Mouse (Mus musculus) lung, embryonic 14.5 days (tissue): ENCODE measurements around the gene Iqca. TPM values are rescaled to one million over a fixed set of nuclear protein-coding genes. Genes with fewer than 3 reads are reported as not detected.

Experiments used
- ATAC-seq: fragments of 200-750 bp; cut with Nextera tagmentation; 2 replicates; pipeline ENCODE4 v1.8.0; 2017; ENCODE audit warnings: mild to moderate bottlenecking, moderate TSS enrichment, moderate library complexity; ENCODE audit not compliant: insufficient read depth
- DNase-seq: peaks from one replicate; pipeline ENCODE4 v3.0.0-alpha.2; 2015
- H3K27ac ChIP-seq: fragments of 300-500 bp; sonication (generic); 2 replicates; pipeline ENCODE4 v1.5.1; 2014; ENCODE audit warnings: low read depth, mild to moderate bottlenecking, moderate library complexity
- H3K27me3 ChIP-seq: fragments of 300-500 bp; sonication (generic); 2 replicates; pipeline ENCODE4 v1.6.1; 2014; ENCODE audit warnings: low read length, control low read depth; ENCODE audit not compliant: insufficient read depth
- H3K36me3 ChIP-seq: fragments of 300-500 bp; sonication (generic); 2 replicates; pipeline ENCODE4 v1.6.1; 2014; ENCODE audit warnings: control low read depth; ENCODE audit not compliant: insufficient read depth
- H3K4me1 ChIP-seq: fragments of 300-500 bp; sonication (generic); 2 replicates; pipeline ENCODE4 v1.6.1; 2014; ENCODE audit warnings: antibody characterized with exemption, control low read depth; ENCODE audit not compliant: insufficient read depth
- H3K4me2 ChIP-seq: fragments of 300-500 bp; sonication (generic); 2 replicates; pipeline ENCODE4 v1.6.1; 2014; ENCODE audit warnings: mild to moderate bottlenecking
- H3K4me3 ChIP-seq: fragments of 300-500 bp; sonication (generic); 2 replicates; pipeline ENCODE4 v1.5.1; 2014; ENCODE audit warnings: low read depth, low read length
- H3K9ac ChIP-seq: fragments of 300-500 bp; sonication (generic); 2 replicates; pipeline ENCODE4 v1.6.1; 2014
- H3K9me3 ChIP-seq: fragments of 300-500 bp; sonication (generic); 2 replicates; pipeline ENCODE4 v1.6.1; 2016; ENCODE audit warnings: low read depth, low read length, control low read depth
- CTCF ChIP-seq: IDR thresholded peaks from 2 replicates; pipeline ENCODE4 v1.5.1; 2016; ENCODE audit warnings: antibody characterized with exemption, low read depth
- WGBS: fragments of 180-500 bp; shearing (Covaris S2); extraction: QIAGEN DNeasy Blood & Tissue Kit; methylation state at CpG from one replicate; pipeline ENCODE4 v1.1.7; 2014; 5-methylcytosine and 5-hydroxymethylcytosine counted together
- polyA plus RNA-seq: library from polyadenylated mRNA; unstranded; fragments of >200 nt; fragmentation: Nextera tagmentation; extraction: Ambion mirVana; gene quantifications from 2 replicates; pipeline ENCODE4 v1.2.1, GENCODE M21; 2014

Gene Iqca
- polyA plus RNA-seq, 1 experiment from 2014 or later, result 0.11 TPM

GRCm38 (mm10) chr1:90164319-90164718 is 11.1 kb upstream of the Iqca start:
- no peak overlapping the region for H3K4me2 ChIP-seq
- no peak overlapping the region for H3K27ac ChIP-seq
- H3K4me1 ChIP-seq, result no peaks in the 10 kb centered on the region
- 41% methylated on average over 3 of the region's 3 CpGs for WGBS
- DNase-seq (no peak), ATAC-seq (no peak)
- no peaks in the 10 kb centered on the region for H3K36me3 ChIP-seq
- H3K9ac ChIP-seq, result no peak overlapping the region
- no peak overlapping the region for H3K4me3 ChIP-seq
- no peaks in the 10 kb centered on the region for H3K27me3 ChIP-seq
- TF ChIP-seq CTCF, result no peak
- H3K9me3 ChIP-seq, result no peaks in the 10 kb centered on the region

GRCm38 (mm10) chr1:90163161-90163560 is 10.0 kb upstream of the Iqca start:
- Histone ChIP-seq H3K9ac (no peak overlapping the region), H3K27me3 (no peaks in the 10 kb centered on the region), H3K36me3 (no peaks in the 10 kb centered on the region), H3K27ac (no peak overlapping the region), H3K4me2 (no peak overlapping the region), H3K9me3 (no peaks in the 10 kb centered on the region), H3K4me1 (no peaks in the 10 kb centered on the region), H3K4me3 (no peak overlapping the region)
- no peak for TF ChIP-seq CTCF
- ATAC-seq, result no peak
- 71% methylated on average over 7 of the region's 7 CpGs for WGBS
- no peak for DNase-seq

- peak; percentile 41 for ATAC-seq
- Histone ChIP-seq H3K9ac (no peak overlapping the region), H3K27ac (no peak overlapping the region), H3K9me3 (no peaks in the 10 kb centered on the region), H3K4me3 (no peak overlapping the region), H3K27me3 (no peaks in the 10 kb centered on the region), H3K4me2 (no peak overlapping the region), H3K4me1 (no peaks in the 10 kb centered on the region), H3K36me3 (no peaks in the 10 kb centered on the region)
- DNase-seq, result peak; percentile 50
- WGBS, result 43% methylated on average over 13 of the region's 13 CpGs
- no peak for TF ChIP-seq CTCF
These were observed 9.2 kb upstream of the Iqca start for GRCm38 (mm10) chr1:90162379-90162857.

GRCm38 (mm10) chr1:90161623-90162022 is 8.4 kb upstream of the Iqca start:
- no peaks in the 10 kb centered on the region for H3K4me1 ChIP-seq
- H3K9ac ChIP-seq, result no peak overlapping the region
- H3K4me3 ChIP-seq, result no peak overlapping the region
- no peaks in the 10 kb centered on the region for H3K27me3 ChIP-seq
- no peaks in the 10 kb centered on the region for H3K9me3 ChIP-seq
- no peak overlapping the region for H3K27ac ChIP-seq
- no peak for TF ChIP-seq CTCF
- H3K36me3 ChIP-seq, result no peaks in the 10 kb centered on the region
- no peak for ATAC-seq
- WGBS, result 68% methylated on average over 6 of the region's 6 CpGs
- peak; percentile 56 for DNase-seq
- no peak overlapping the region for H3K4me2 ChIP-seq

GRCm38 (mm10) chr1:90159927-90160326 is 6.7 kb upstream of the Iqca start:
- H3K9me3 ChIP-seq, result no peaks in the 10 kb centered on the region
- no peak overlapping the region for H3K4me3 ChIP-seq
- H3K27ac ChIP-seq, result no peak overlapping the region
- H3K27me3 ChIP-seq, result no peaks in the 10 kb centered on the region
- ATAC-seq (no peak), DNase-seq (peak; percentile 40)
- H3K9ac ChIP-seq, result no peak overlapping the region
- TF ChIP-seq CTCF, result peak; percentile 53
- no peak overlapping the region for H3K4me2 ChIP-seq
- WGBS, result 43% methylated on average over 13 of the region's 13 CpGs
- H3K4me1 ChIP-seq, result no peaks in the 10 kb centered on the region
- no peaks in the 10 kb centered on the region for H3K36me3 ChIP-seq

- Histone ChIP-seq H3K4me3 (no peak overlapping the region), H3K4me1 (0 out of 2 replicates have a peak, but pooled peaks cover 8% of the 10 kb centered on the region), H3K27me3 (no peaks in the 10 kb centered on the region), H3K9ac (no peak overlapping the region), H3K9me3 (no peaks in the 10 kb centered on the region), H3K4me2 (no peak overlapping the region), H3K36me3 (no peaks in the 10 kb centered on the region), H3K27ac (no peak overlapping the region)
- TF ChIP-seq CTCF, result no peak
- WGBS, result 39% methylated on average over 7 of the region's 7 CpGs
- no peak for DNase-seq
- no peak for ATAC-seq
These were observed 3.4 kb upstream of the Iqca start for GRCm38 (mm10) chr1:90156589-90156988.

- 0 out of 2 replicates have a peak overlapping the region, but pooled peaks have one; percentile 17 for H3K4me3 ChIP-seq
- H3K36me3 ChIP-seq, result no peaks in the 10 kb centered on the region
- H3K27ac ChIP-seq, result no peak overlapping the region
- ATAC-seq (peak; percentile 32; the same call in 1 of the 2 replicates), DNase-seq (no peak)
- 16% methylated on average over 6 of the region's 6 CpGs for WGBS
- 0 out of 2 replicates have a peak, but pooled peaks cover 8% of the 10 kb centered on the region for H3K4me1 ChIP-seq
- no peak for TF ChIP-seq CTCF
- no peak overlapping the region for H3K9ac ChIP-seq
- H3K4me2 ChIP-seq, result peak overlapping the region; percentile 52
- H3K27me3 ChIP-seq, result no peaks in the 10 kb centered on the region
- H3K9me3 ChIP-seq, result no peaks in the 10 kb centered on the region
These were observed 586 bp upstream of the Iqca start for GRCm38 (mm10) chr1:90153787-90154186.
